Mouse (Mus musculus) thymus, adult 2 months (tissue): ENCODE measurements around the gene Grin2c. TPM values are rescaled to one million over a fixed set of nuclear protein-coding genes. Genes with fewer than 3 reads are reported as not detected.

Experiments used
- DNase-seq: peaks from one replicate; pipeline ENCODE4 v3.0.0; 2021
- H3K27ac ChIP-seq: fragments of 200-500 bp; 2 replicates; pipeline ENCODE4 v1.5.1; 2012; ENCODE audit warnings: low read length, control low read depth; ENCODE audit not compliant: control insufficient read depth, insufficient read depth
- H3K27me3 ChIP-seq: fragments of 200-500 bp; 2 replicates; pipeline ENCODE4 v1.6.1; 2012; ENCODE audit warnings: mild to moderate bottlenecking, low read length, moderate library complexity, mixed read lengths; ENCODE audit not compliant: control insufficient read depth, insufficient read depth
- H3K36me3 ChIP-seq: fragments of 200-500 bp; 2 replicates; pipeline ENCODE4 v1.6.1; 2012; ENCODE audit warnings: mild to moderate bottlenecking, low read length, moderate library complexity; ENCODE audit not compliant: control insufficient read depth, insufficient read depth
- H3K4me1 ChIP-seq: fragments of 200-500 bp; replicated peaks from 2 replicates; pipeline ENCODE4 v1.6.1; 2012; ENCODE audit warnings: low read length; ENCODE audit not compliant: control insufficient read depth, insufficient read depth
- H3K4me3 ChIP-seq: fragments of 200-500 bp; 2 replicates; pipeline ENCODE4 v1.5.1; 2012; ENCODE audit warnings: mild to moderate bottlenecking, low read length, control low read depth, moderate library complexity; ENCODE audit not compliant: control insufficient read depth, insufficient read depth
- CTCF ChIP-seq: fragments of 200-500 bp; IDR thresholded peaks from 2 replicates; pipeline ENCODE4 v1.5.1; 2012; ENCODE audit warnings: mild to moderate bottlenecking, control low read depth, low read length, moderate library complexity, borderline replicate concordance; ENCODE audit not compliant: control insufficient read depth, poor library complexity, insufficient read depth; ENCODE audit errors: extremely low read depth
- POLR2A ChIP-seq: fragments of 200-500 bp; IDR thresholded peaks from 2 replicates; pipeline ENCODE4 v1.6.1; 2012; ENCODE audit warnings: mild to moderate bottlenecking, low read length, control low read depth, moderate library complexity; ENCODE audit not compliant: control insufficient read depth, poor library complexity, insufficient read depth; ENCODE audit errors: extremely low read depth
- WGBS: fragments of 180-500 bp; shearing (Covaris S2); methylation state at CpG from one replicate; pipeline ENCODE4 v1.1.7; 2018; 5-methylcytosine and 5-hydroxymethylcytosine counted together
- polyA plus RNA-seq: library from polyadenylated mRNA; depleted of rRNA; stranded (reverse); fragments of >200 nt; gene quantifications from 2 replicates; pipeline ENCODE4 v1.2.3, GENCODE M21; 2012

Grin2c gene
- polyA plus RNA-seq, 1 experiment: 7.1 TPM

DNA sequence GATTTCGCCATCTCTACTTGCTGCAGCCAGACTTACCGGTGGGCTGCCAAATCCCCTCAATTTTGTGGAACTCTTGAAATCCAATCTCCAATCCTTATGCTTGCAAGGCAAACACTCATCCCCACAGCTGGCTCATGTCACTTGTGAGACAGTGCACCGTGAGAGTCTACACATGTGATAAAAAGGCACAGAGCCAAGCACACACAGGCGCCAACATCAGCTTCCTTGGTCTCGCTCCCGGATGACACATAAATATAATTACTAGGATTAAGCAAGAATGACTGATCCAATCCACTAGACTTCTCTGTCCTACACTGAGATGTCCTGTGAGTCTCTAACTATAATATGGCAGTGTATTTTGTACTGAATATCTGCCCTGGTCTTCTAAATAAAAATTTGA lies 23.9 kb upstream of the Grin2c start:
- Histone ChIP-seq H3K27ac (no peak overlapping the region), H3K4me3 (no peak overlapping the region)
- WGBS: 96% methylated on average over 6 of the region's 6 CpGs

DNA sequence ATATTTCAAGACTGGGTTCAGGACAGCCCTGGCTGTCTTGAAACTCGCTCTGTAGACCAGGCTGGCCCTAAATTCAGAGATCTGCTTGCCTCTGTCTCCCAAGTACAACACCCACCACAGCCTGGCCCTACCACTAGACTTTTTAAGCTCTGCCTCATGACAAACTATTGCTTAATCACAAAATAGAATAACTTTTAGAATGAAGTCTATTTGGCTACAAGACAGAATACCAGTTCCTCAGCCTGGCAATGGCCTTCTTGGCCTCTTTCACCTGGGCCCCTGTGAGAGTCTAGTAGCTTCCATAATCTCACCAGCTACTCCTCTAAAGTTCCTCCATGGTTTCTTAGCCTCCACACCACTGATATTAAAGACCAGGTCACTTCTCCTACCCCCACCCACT lies 23.3 kb upstream of the Grin2c start:
- Histone ChIP-seq H3K36me3 (no peaks in the 10 kb centered on the region), H3K4me1 (peaks cover 10% of the 10 kb centered on the region; the same call in 1 of the 2 replicates), H3K4me3 (no peak overlapping the region), H3K27ac (no peak overlapping the region), H3K27me3 (no peaks in the 10 kb centered on the region)
- 100% methylated on average over 1 of the region's 1 CpGs for WGBS
- no peak for TF ChIP-seq POLR2A
- no peak for TF ChIP-seq CTCF
- DNase-seq: no peak

More for the DNA sequence above, 23.9 kb upstream of the Grin2c start:
- no peaks in the 10 kb centered on the region for H3K27me3 ChIP-seq
- no peak for DNase-seq
- no peak for TF ChIP-seq POLR2A
- TF ChIP-seq CTCF: no peak
- H3K36me3 ChIP-seq: no peaks in the 10 kb centered on the region
- H3K4me1 ChIP-seq: peaks cover 4% of the 10 kb centered on the region; the same call in 1 of the 2 replicates

GRCm38 (mm10) chr11:115289885-115290284 lies 22.8 kb upstream of the Grin2c start:
- no peak for DNase-seq
- Histone ChIP-seq H3K27ac (no peak overlapping the region), H3K4me1 (peaks cover 15% of the 10 kb centered on the region), H3K36me3 (no peaks in the 10 kb centered on the region), H3K27me3 (no peaks in the 10 kb centered on the region), H3K4me3 (no peak overlapping the region)
- WGBS: 88% methylated on average over 8 of the region's 8 CpGs
- TF ChIP-seq POLR2A (no peak), CTCF (no peak)

DNA sequence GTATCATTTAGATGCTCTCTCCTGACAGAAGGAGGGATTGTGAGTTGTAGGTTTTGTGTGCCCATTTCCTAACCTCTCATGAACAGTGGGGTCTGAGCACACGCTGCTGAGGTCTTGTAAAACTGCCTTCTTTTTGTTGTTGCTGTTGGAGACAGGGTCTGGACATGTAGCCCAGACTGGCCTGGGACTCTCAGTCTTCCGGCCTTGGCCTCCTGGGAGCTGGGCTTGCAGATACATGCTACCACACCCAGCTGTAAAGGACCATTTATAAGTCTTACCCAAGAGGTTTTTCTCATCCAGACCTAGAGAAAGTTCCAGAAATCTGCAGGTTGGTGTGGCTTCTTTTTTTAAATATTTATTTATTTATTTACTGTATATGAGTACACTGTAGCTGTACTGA lies 21.3 kb upstream of the Grin2c start:
- Histone ChIP-seq H3K4me3 (no peak overlapping the region), H3K4me1 (peaks cover 16% of the 10 kb centered on the region), H3K27me3 (no peaks in the 10 kb centered on the region), H3K27ac (no peak overlapping the region), H3K36me3 (no peaks in the 10 kb centered on the region)
- no peak for TF ChIP-seq CTCF
- no peak for TF ChIP-seq POLR2A
- 89% methylated on average over 2 of the region's 2 CpGs for WGBS
- DNase-seq: no peak

DNA sequence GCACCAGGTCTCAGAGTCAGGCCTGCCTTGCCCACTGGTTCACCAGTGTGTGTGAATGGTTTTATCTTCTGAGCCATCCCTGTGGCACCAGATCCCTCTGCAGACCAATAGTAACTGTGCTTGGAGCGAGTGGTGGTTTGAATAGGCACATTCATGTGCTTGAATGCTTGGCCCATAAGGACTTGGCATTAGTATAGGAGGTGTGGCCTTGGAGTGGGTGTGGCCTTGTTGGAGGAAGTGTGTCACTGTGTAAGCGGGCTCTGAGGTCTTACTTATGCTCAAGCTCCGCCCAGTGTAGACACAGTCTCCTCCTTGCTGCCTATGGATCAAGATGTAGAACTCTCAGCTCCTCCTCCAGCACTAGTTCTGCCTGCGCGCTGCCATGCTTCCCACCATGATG lies 20.3 kb upstream of the Grin2c start:
- H3K36me3 ChIP-seq: no peaks in the 10 kb centered on the region
- no peak overlapping the region for H3K4me3 ChIP-seq
- DNase-seq: no peak
- peaks cover 16% of the 10 kb centered on the region for H3K4me1 ChIP-seq
- WGBS: 97% methylated on average over 5 of the region's 5 CpGs
- no peak for TF ChIP-seq POLR2A
- TF ChIP-seq CTCF: no peak
- no peaks in the 10 kb centered on the region for H3K27me3 ChIP-seq
- no peak overlapping the region for H3K27ac ChIP-seq

GRCm38 (mm10) chr11:115286201-115286993 lies 19.4 kb upstream of the Grin2c start:
- peaks cover 16% of the 10 kb centered on the region for H3K4me1 ChIP-seq
- no peak overlapping the region for H3K4me3 ChIP-seq
- TF ChIP-seq CTCF (no peak), POLR2A (no peak)
- WGBS: 77% methylated on average over 19 of the region's 19 CpGs
- H3K27ac ChIP-seq: no peak overlapping the region
- no peaks in the 10 kb centered on the region for H3K36me3 ChIP-seq
- no peaks in the 10 kb centered on the region for H3K27me3 ChIP-seq
- DNase-seq: no peak

DNA sequence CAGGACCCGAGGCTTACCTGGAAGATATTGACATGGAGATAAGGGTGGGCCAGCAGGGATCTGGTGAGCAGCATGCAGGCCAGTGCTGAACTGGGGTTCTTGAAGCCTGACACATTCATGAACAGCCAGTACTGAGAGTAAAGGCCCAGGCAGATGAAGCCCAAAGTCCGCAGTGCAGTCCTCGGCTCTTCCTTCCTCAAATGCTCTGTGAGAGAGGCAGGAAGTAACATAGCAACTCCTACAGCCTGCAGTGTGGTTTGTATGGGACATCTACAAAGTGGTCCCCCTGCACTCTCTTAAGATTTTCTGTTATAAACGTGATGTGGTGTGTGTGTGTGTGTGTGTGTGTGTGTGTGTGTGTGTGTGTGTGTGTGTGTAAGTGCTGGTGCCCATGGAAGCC lies 18.2 kb upstream of the Grin2c start:
- no peak overlapping the region for H3K27ac ChIP-seq
- no peak for DNase-seq
- 21% methylated on average over 4 of the region's 4 CpGs for WGBS
- H3K4me3 ChIP-seq: no peak overlapping the region
- no peak for TF ChIP-seq CTCF
- no peak for TF ChIP-seq POLR2A
- H3K4me1 ChIP-seq: peaks cover 16% of the 10 kb centered on the region
- H3K36me3 ChIP-seq: no peaks in the 10 kb centered on the region
- H3K27me3 ChIP-seq: no peaks in the 10 kb centered on the region
